Mouse (Mus musculus) natural killer cell, adult 2 months (primary cell): ENCODE measurements around the gene Dusp10.
A peak's percentile ranks its signal among the peaks of the same experiment; 100 is the strongest.

ENCODE experiments used
- DNase-seq, 2 experiments: peaks; one replicate each; pipeline ENCODE4 v3.0.0; 2022; ENCODE audit warnings: low spot score in 2 of 2

Dusp10 gene

DNA sequence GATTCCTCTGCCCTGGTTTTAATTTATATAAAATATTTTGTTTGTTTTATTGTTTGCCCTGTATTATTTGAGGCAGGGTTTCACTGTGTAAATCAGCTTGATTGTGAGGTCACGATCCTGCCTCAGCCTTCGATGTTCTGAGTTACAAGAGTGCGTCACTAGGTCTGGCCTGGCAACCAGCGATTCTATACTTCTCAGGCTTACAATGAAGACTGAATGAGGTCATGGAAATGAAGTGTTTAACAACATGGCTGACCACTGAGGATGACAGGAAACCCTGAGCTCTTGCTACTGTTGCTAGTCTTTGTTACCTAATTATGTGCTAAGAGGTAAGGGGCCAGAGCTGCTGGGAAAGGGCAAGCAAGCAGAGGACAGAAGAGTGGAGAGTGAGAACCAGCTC is at the start of gene Dusp10:
Gene Dusp10, plus strand, starts transcription at position 197 of the 400 bp plus-strand sequence.
- DNase-seq: no peak

DNA sequence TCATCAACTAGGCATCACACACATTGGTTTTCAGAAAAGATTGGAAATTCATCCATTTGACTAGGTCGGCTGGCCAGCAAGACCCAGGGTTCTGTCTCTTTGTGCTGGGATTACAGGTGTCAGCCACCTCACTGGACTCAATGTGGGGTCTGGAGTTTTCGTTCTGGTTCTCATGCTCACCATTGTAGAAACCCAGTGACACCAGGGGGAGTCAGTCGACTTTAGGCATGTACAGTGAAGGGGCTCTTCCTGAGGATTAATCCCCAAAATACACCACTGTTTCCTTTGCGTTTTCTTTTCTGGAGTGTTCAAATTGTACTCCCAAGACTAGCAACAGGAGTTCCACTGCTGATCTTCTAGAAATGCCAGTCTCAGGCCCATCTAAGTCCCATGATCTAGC is 47.8 kb upstream of the Dusp10 start:
- DNase-seq: no peak

DNA sequence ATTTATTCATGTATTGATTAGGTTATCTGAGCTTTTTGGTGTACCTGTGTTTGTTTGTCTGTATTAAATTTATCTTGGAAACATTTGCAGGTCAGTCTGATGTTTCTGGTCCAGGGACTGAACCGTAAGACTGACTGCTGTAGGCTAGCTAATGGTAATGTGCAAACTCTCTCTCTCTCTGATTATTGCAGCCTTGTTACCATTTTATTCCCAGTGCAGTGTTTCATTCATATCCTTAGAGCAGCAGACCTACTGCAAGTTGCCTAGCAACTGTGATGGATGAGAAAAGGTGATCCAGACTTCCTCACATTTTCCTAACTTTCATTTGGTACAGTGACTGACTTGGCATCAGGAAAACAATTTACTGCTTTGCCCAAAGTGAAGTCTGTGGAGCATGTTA is 43.8 kb upstream of the Dusp10 start:
- DNase-seq: no peak

DNA sequence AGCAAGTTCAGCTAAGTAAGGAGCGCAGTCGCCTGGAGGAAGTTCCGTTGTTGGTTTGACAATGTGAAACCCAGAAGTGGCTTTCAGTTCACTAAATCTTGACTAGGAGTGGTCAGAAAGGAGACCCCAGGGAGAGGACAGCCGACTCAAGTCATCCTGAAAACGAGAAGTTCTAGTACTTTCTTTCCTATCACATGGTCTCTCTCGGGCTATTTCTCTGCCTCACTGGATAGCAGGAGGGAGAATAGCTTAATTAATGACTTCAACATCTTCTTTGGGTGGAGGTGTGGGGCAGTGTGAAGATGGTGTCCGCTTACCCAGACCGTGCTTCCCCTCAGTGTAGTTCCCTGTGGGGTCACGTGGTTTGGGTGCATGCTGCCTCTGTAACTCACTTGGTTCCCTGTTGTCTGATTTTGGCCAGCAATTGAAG is 33.3 kb upstream of the Dusp10 start:
- peak; percentile 26 to 79 for DNase-seq

DNA sequence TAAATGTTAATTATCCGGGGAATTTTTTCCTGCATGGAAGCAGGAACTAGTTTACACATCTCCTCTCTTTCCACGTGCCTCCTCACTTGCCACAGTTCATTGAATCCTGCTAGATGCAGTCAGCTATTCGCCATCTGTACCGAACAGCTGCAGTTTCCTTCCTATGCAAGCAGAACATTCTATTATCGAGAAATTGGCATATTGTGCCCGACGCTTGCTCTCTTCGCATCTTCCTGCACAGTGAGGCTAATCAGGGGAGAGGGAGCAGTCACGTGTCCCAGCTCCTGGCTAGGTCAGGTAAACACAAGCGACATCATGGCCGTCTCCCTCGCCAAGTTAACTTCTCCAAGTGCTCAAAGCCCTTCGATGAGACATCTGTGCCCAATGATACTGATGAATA is 31.0 kb upstream of the Dusp10 start:
- DNase-seq: peak in 1 of 2 experiments; percentile 20

DNA sequence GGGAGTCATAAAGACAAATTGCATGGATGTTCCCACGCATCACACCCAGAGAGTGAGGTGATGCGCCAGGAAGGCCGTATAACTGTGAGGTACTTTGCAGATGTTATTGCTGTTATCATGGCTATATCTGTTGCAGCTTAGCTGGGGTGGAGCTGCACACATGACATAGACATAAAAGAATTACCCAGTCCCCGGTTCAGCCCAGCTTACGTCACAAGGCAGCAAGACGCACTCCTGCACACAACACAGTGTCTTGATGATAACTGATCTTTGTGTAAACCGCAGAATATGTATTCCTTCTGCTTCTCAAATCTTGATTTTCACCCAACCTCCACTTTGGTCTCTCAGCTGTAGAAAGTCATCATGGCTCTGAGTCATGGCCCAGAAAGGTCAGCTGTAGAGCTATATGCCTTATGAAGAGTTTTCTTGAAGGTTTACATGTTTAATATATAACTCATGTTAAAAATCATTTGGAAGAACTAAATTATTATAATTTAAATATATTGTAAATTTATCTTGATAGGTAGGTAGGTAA is 25.3 kb upstream of the Dusp10 start:
- DNase-seq: peak in 1 of 2 experiments; percentile 33

DNA sequence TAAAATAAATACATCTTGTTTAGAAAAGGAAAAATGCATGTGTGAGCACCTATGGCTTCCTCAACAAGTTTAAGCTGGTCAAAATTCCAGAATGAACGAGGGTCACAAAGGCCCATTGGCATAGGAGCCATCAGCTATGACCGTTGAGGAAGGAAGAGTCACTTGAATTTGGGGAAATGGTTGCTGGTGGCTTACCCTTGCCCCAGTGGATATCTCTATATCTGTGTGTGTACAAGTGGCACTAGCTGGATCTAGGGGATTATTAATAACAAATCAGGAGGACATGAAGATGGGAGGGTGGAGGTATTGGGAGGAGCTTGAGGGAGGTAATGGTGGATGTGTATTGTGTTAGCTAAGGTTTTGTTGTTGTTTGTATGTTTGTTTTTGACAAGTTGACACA is 21.2 kb upstream of the Dusp10 start:
- no peak for DNase-seq

DNA sequence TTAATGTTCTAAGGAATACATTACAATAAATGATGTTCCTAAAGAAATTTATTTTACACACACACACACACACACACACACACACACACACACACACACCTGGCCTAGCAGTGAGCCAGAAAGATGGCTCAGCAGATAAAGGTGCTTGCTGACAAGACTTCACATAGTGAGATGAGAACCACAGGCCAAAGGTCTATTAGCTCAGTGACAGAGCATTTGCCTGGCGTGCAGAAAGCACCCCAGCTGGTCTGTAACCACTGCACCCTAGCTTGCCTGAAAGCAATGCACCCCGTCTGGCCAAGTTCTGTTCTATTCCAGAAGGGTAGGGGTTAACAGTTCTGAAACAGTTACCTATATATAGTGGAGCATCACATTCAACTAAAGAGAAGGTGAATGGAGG is 15.9 kb upstream of the Dusp10 start:
- no peak for DNase-seq

DNA sequence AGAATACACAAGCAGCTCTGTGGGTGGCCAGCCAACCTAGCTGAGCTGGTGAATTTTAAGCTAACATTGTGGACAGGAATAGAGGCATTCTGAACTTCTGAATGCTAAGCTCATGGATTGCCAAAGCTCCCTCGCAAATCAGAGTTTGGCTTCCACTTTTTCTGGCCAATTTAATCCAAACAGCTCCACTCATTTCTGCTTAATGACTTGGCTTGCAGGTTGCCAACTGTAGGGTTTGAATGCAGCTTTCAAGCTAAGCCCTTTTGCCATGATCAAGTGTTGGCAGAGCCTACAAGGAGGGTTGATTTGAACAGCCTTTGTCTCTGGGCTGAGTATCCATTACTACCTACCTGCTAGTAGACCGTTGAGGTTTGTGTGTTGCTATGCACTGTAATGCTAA is 10.6 kb upstream of the Dusp10 start:
- no peak for DNase-seq

DNA sequence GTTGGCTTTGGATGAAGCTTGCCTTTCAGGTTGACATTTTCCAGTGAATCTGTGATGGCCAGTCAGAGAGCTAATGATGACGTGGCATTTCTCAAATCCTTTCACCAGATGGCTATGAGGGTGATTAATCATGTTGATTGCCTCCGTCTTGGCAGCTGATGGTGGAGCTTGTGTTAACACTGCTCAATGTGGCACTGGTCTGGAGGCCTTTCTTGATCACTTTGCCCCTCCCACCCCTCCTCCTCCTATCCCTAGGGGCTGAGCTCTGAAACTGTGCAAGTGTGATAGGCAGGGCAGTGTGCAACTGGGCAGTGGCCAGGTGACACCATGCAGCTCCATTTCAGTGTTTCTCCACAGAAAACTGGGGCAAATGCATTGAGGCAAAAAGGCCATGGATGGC is 8.8 kb upstream of the Dusp10 start:
- no peak for DNase-seq

DNA sequence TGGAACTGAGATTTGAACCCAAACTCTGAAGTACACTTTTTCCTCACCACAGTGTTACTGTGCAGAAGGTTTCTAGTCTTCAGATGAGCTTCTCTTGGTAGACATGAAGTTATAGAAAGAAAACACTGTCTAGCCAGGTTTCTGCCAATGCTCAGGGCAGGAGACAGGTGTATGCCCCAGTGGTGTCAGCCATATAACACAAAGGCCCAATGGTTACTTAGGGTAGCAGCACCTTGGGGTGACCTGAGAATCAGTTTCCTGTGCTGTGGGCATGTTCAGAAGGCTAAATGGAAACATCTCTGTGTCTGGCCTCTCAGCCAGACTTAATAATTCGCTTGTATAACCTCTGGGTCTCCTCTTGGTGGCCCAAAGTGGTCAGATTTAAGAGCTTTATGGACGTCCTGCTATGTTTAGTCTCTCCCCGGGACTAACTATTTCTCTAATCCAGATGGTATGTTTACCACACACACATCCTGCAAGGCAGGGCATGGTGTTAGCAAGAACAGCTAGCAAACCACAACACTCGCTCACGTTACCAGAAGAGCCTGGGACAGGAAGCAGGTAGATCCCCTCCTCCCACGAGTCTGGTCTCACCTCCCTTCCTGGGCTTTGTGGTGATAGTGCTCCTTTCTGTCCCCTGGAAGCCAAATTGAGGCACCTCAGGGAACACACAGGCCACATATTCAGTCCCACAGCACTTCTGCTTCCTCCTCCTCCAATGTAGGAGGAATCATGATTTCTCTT is 7.6 kb upstream of the Dusp10 start:
- DNase-seq: peak; percentile 71 to 73

DNA sequence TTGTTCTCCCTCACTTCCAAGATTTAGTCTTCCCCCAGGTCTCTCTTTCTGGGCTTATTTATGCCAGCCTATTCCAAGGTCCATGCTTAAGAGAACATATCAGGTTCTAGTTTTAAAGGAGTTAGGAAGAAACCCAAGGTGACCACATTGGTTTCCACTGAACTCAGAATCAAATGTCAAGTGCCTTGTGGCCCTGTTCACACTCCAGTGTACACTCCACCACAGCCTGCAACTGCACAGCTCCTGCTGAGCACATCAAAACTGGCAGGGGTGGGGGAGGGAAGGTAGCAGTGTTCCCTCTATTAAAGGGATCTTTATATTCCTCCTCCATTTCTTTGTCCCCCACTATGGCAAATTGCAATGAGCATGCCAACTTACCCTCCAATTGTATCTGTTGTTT is 7.0 kb upstream of the Dusp10 start:
- peak in 1 of 2 experiments; percentile 10 for DNase-seq

DNA sequence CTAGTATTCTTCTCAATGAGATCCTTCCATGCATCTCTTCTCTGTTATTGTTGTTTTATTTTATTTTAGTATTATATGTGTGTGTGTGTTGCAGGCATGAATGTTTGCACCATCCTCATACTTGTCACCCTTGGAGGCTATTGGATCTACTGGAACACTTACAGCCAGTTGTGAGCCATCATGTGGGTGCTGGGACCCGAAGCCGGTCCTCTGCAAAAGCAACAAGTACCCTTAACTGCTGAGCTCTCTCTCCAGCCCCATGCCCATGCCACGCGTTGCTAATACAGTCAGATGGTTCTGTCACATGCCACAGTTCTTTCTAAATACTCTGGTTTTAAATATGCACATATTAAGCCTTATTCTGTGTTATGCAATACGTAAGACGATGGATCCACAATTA is 1.8 kb upstream of the Dusp10 start:
- no peak for DNase-seq

DNA sequence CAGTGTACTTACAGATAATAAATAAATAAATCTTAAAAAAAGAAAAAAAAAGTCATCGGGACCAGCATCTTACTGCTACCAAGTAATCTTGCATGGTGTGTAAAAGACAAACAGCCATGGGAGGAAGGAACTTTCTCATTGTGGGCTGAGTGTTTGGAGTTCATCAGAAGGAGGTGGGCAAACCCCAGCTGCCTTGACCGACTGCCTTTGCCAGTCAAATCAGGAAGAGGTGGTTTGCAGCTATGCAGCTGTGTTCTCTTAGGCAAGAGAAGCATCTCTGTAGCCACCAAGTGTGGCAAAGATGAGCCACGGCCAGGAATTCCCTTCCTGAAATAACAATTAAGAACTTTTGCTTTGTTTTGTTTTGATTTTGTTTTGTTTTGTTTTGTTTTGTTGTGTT is 989 bp downstream of the Dusp10 start:
- DNase-seq: no peak

DNA sequence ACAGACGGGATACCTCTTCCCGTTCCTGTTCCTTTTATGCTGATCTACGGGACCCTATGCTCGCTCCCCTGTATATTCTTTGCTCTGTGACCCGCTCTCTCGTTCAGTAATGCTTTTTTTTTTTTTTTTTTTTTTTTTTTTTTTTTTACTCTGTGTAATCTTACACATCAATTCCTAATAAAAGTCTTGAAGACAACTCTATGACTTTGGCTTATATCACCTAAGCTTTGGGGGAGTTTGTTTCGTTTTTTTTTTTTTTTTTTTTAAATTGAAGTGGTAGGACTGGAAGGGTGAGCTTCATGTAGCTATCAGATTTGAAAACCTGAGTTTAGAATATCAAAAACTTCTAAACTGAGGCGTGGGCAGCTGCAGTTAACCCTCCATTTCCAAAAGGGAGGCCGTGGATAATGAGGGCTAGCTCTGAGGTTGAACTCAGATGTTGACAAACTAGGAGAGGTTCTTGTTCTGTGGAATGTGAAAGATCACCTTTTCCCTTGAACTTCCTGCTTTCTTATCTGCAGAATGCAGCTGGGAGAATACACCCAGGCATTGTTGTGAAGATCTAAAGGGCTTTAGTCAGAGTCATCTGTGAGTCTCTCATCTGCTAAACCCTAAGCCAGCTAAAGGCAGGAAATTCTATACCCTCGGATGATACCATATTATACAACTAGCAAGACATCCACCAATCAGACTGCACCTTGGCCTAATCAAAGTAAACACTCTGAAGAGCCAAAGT is 3.1 kb downstream of the Dusp10 start:
- DNase-seq: no peak

DNA sequence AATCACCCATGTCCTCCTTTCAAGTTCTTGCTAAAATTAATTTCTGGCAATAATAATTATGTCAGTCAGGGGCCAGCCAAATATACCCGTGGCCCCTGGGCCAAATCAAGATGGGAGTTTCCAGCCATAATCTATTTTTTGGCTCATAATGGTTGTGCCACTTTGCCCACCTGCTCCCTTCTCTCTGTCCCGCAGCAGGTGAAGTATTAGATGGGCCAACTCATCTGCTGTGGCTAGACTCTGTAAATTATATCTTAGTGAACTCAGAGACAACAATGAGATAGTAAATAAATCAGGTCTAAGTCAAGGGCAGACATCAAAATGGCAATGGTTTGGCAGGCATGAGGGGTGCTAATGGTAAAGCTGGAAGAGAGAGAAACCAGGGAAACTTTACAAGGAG is 4.5 kb downstream of the Dusp10 start:
- no peak for DNase-seq

DNA sequence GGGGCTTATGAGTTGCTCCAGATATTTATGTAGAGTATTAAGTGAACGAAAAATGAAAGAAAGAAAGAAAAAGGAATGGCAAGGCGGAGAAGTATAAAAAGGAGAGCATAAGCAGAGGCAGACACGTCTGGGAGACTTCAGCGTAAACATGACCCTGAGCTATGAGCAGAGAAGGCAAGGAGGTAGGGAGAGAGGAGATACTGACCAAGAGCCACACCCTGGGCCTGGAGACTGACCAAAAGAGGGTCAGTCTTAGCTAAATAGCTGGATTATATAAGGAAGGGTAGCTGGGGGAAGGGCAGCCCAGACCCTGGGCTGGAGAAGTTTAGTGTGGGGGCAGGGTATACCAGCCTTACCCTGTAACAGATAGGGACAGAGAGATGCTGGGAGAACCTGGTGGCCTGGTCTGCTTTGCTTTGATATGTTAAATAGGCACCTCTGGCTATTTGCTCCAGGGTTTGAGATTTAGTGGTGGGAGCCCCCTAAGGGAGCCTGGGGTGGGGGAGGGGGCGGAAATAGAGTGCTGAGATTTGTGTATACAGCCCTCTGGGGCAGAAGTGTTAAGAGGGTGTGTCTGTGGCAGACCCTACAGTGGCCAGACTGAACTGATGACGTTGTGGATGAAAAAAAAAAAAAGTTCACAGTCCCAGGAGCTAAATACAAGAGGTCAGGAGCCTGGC is 6.1 kb downstream of the Dusp10 start:
- no peak for DNase-seq

DNA sequence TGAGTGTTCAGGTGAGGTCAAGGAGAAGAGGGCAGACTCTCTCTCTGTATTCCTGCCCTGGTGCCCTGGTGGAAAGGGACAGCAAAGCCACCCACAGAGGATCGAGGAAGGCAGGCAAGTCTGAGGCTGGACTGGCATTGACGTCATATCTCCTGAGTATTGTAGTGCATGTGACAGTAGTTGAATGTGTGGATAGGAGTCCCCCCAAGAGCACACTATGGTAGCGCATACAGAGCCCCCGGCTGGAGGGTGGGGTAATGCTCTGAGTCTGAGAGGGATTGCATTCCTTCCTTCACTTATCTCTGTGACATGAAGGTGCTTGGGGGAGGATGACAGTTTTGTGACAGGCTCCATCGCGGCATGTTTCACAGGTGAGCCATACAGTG is 6.6 kb downstream of the Dusp10 start:
- DNase-seq: no peak

DNA sequence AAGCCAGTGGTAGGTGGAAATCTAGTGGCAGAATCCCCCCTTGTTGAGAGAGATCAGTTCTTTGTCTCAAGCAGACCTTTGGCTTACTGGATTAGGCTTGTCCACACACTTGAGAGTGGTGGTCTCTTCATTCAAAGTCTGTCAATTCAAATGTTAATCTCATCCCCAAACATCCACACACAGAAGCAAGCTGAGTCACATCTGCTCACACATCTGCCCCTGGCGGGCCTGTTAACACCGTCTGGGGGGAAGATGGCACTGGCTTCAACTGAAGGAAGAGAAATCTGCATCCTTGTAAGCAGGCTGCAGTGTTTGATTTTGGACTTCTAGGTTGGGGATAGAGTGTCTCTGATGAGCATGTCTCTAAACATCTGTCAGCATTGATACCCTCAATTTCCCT is 10.9 kb downstream of the Dusp10 start:
- DNase-seq: no peak

DNA sequence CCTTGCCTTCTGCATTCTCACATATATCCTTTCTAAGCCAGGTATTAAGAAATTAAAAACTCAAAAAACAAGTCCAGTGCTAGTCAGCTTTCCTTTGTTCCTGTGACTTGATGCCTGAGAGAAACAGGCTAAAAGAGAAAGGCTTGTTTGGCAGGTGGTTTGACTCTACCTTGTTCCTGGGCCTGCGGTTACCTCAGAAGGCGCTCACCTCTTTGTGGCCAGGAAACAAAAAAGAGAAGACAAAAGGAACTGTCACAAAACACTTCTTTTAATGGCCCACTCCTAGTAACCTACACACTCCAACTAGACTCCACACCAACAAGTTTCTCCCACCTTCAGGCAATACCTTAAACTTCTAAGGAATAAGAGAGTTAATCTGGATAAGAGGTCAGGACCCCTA is 11.5 kb downstream of the Dusp10 start:
- no peak for DNase-seq

DNA sequence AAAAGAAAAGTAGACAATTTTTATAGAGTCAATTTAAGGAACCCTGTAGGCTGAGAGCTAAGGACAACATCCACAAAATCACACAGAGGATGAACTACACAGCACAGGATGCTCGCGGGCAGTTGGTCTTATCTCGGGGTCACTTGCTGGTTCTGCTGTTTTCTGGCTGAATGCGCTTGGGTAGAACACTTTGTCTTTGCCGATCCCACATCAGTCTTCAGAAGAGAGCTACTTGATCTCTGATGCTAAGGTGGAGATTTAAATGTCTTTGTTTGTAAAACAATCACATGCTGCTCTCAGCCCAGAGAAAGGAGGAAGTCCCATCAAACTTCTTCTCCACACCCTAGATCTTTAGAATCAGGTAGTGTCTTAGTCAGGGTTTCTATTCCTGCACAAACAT is 12.0 kb downstream of the Dusp10 start:
- DNase-seq: no peak

DNA sequence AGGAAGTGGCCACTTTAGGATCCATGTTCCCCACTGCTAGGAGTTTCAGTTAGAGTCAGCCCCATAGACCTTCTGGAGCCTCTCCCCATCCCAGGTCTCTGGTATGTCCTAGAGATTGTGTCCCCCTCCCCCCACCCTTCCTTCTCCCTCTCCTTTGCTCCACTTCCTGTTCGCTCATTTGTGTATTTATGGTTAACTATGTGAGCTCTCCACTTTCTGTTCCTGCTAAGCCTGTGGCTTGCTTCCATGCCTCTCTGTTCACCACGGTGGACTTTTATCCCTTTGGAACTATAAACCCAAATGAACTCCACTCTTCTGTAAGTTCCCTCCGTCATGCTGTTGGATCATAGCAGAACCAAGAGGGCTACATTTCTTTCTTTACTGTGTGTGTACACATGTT is 13.9 kb downstream of the Dusp10 start:
- no peak for DNase-seq
